Mouse (Mus musculus) liver, embryonic 14.5 days (tissue): ENCODE data around the gene Zfp644.

Experiments
- CTCF ChIP-seq: IDR thresholded peaks from 2 replicates; pipeline ENCODE4 v1.5.1; 2016; ENCODE audit warnings: antibody characterized with exemption, low read depth, control low read depth
- EP300 ChIP-seq: IDR thresholded peaks from 2 replicates; pipeline ENCODE4 v1.6.1; 2016; ENCODE audit warnings: antibody characterized with exemption, low read depth

GRCm38 (mm10) chr5:106639627-106640026 is 57.5 kb downstream of the Zfp644 start:
- TF ChIP-seq EP300 (no peak), CTCF (no peak)
